Mouse (Mus musculus) forebrain, embryonic 15.5 days (tissue): Measurements from ENCODE around the gene Rasgrf1. TPM values are rescaled to one million over a fixed set of nuclear protein-coding genes. Genes with fewer than 3 reads are reported as not detected.
A peak's percentile ranks its signal among the peaks of the same experiment; 100 is the strongest.

Source experiments
- ATAC-seq: fragments of 200-750 bp; cut with Nextera tagmentation; replicated peaks from 2 replicates; pipeline ENCODE4 v1.8.0; 2017; ENCODE audit warnings: mild to moderate bottlenecking, moderate TSS enrichment, moderate library complexity
- H3K27ac ChIP-seq: fragments of 300-500 bp; sonication (generic); replicated peaks from 2 replicates; pipeline ENCODE4 v1.5.1; 2015; ENCODE audit warnings: mild to moderate bottlenecking, inconsistent platforms
- H3K27me3 ChIP-seq: fragments of 300-500 bp; sonication (generic); 2 replicates; pipeline ENCODE4 v1.6.1; 2015; ENCODE audit warnings: inconsistent platforms
- H3K36me3 ChIP-seq: fragments of 300-500 bp; sonication (generic); 2 replicates; pipeline ENCODE4 v1.6.1; 2015; ENCODE audit warnings: mild to moderate bottlenecking, inconsistent platforms
- H3K4me1 ChIP-seq: fragments of 300-500 bp; sonication (generic); 2 replicates; pipeline ENCODE4 v1.6.1; 2015; ENCODE audit warnings: inconsistent platforms
- H3K4me2 ChIP-seq: fragments of 300-500 bp; sonication (generic); replicated peaks from 2 replicates; pipeline ENCODE4 v1.6.1; 2015; ENCODE audit warnings: mild to moderate bottlenecking, inconsistent platforms
- H3K4me3 ChIP-seq: fragments of 300-500 bp; sonication (generic); 2 replicates; pipeline ENCODE4 v1.5.1; 2015; ENCODE audit warnings: mild to moderate bottlenecking, inconsistent platforms
- H3K9ac ChIP-seq: fragments of 300-500 bp; sonication (generic); replicated peaks from 2 replicates; pipeline ENCODE4 v1.6.1; 2015; ENCODE audit warnings: mild to moderate bottlenecking, inconsistent platforms
- H3K9me3 ChIP-seq: fragments of 300-500 bp; sonication (generic); 2 replicates; pipeline ENCODE4 v1.6.1; 2016; ENCODE audit warnings: inconsistent platforms
- WGBS: fragments of 180-500 bp; shearing (Covaris S2); methylation state at CpG from one replicate; pipeline ENCODE4 v1.1.7; 2015; ENCODE audit warnings: mixed read lengths; 5-methylcytosine and 5-hydroxymethylcytosine counted together
- polyA plus RNA-seq: library from polyadenylated mRNA; unstranded; fragments of >200 nt; fragmentation: Nextera tagmentation; extraction: Ambion mirVana; gene quantifications from 2 replicates; pipeline ENCODE4 v1.2.1, GENCODE M21; 2015

Gene Rasgrf1
- polyA plus RNA-seq, 1 experiment from 2014 or later: 6.1 TPM

- H3K27me3 ChIP-seq: no peaks in the 10 kb centered on the region
- no peak overlapping the region for H3K4me2 ChIP-seq
- WGBS: 58% methylated on average over 10 of the region's 10 CpGs
- H3K4me1 ChIP-seq: peaks cover 9% of the 10 kb centered on the region
- H3K36me3 ChIP-seq: no peaks in the 10 kb centered on the region
- peak overlapping the region; percentile 66 for H3K27ac ChIP-seq
- no peak overlapping the region for H3K4me3 ChIP-seq
- H3K9ac ChIP-seq: no peak overlapping the region
- peak; percentile 70 for ATAC-seq
- no peaks in the 10 kb centered on the region for H3K9me3 ChIP-seq
Observed at GRCm38 (mm10) chr9:89974463-89974931, 64.8 kb downstream of the Rasgrf1 start.

GRCm38 (mm10) chr9:89976366-89976940 lies 66.7 kb downstream of the Rasgrf1 start:
- no peaks in the 10 kb centered on the region for H3K9me3 ChIP-seq
- H3K36me3 ChIP-seq: no peaks in the 10 kb centered on the region
- no peaks in the 10 kb centered on the region for H3K27me3 ChIP-seq
- peaks cover 9% of the 10 kb centered on the region for H3K4me1 ChIP-seq
- no peak overlapping the region for H3K27ac ChIP-seq
- no peak overlapping the region for H3K4me3 ChIP-seq
- 77% methylated on average over 6 of the region's 6 CpGs for WGBS
- no peak overlapping the region for H3K9ac ChIP-seq
- H3K4me2 ChIP-seq: no peak overlapping the region
- no peak for ATAC-seq

- Histone ChIP-seq H3K36me3 (no peaks in the 10 kb centered on the region), H3K4me3 (no peak overlapping the region), H3K9me3 (no peaks in the 10 kb centered on the region), H3K4me1 (peaks cover 5% of the 10 kb centered on the region), H3K4me2 (no peak overlapping the region), H3K9ac (no peak overlapping the region), H3K27me3 (no peaks in the 10 kb centered on the region), H3K27ac (no peak overlapping the region)
- 40% methylated on average over 3 of the region's 3 CpGs for WGBS
- no peak for ATAC-seq
Observed at GRCm38 (mm10) chr9:89979248-89979647, 69.5 kb downstream of the Rasgrf1 start.

- Histone ChIP-seq H3K4me1 (no peaks in the 10 kb centered on the region), H3K4me3 (no peak overlapping the region), H3K4me2 (no peak overlapping the region), H3K9me3 (no peaks in the 10 kb centered on the region), H3K27ac (no peak overlapping the region), H3K27me3 (no peaks in the 10 kb centered on the region), H3K9ac (no peak overlapping the region), H3K36me3 (no peaks in the 10 kb centered on the region)
- ATAC-seq: no peak
- WGBS: 88% methylated on average over 1 of the region's 1 CpGs
Observed at GRCm38 (mm10) chr9:89982256-89982655, 72.5 kb downstream of the Rasgrf1 start.

GRCm38 (mm10) chr9:89988053-89988452 lies 78.3 kb downstream of the Rasgrf1 start:
- Histone ChIP-seq H3K4me2 (no peak overlapping the region), H3K36me3 (no peaks in the 10 kb centered on the region), H3K9ac (no peak overlapping the region), H3K4me1 (no peaks in the 10 kb centered on the region), H3K9me3 (no peaks in the 10 kb centered on the region), H3K4me3 (no peak overlapping the region), H3K27ac (no peak overlapping the region), H3K27me3 (no peaks in the 10 kb centered on the region)
- ATAC-seq: no peak
- 85% methylated on average over 3 of the region's 3 CpGs for WGBS

- no peaks in the 10 kb centered on the region for H3K36me3 ChIP-seq
- WGBS: 88% methylated on average over 10 of the region's 10 CpGs
- no peak for ATAC-seq
Observed at GRCm38 (mm10) chr9:89988811-89989528, 79.3 kb downstream of the Rasgrf1 start.

GRCm38 (mm10) chr9:90006432-90006831 lies 96.7 kb downstream of the Rasgrf1 start:
- 94% methylated on average over 3 of the region's 3 CpGs for WGBS
- no peak overlapping the region for H3K4me2 ChIP-seq
- H3K9me3 ChIP-seq: no peaks in the 10 kb centered on the region
- ATAC-seq: no peak
- no peaks in the 10 kb centered on the region for H3K27me3 ChIP-seq
- H3K36me3 ChIP-seq: no peaks in the 10 kb centered on the region
- H3K27ac ChIP-seq: no peak overlapping the region
- no peaks in the 10 kb centered on the region for H3K4me1 ChIP-seq
- no peak overlapping the region for H3K4me3 ChIP-seq
- no peak overlapping the region for H3K9ac ChIP-seq

More at GRCm38 (mm10) chr9:89988811-89989528, 79.3 kb downstream of the Rasgrf1 start:
- Histone ChIP-seq H3K27ac (no peak overlapping the region), H3K4me1 (no peaks in the 10 kb centered on the region), H3K27me3 (no peaks in the 10 kb centered on the region), H3K9ac (no peak overlapping the region), H3K4me2 (no peak overlapping the region), H3K9me3 (no peaks in the 10 kb centered on the region), H3K4me3 (no peak overlapping the region)

- H3K36me3 ChIP-seq: no peaks in the 10 kb centered on the region
- 12% methylated on average over 2 of the region's 2 CpGs for WGBS
- no peak overlapping the region for H3K27ac ChIP-seq
- no peaks in the 10 kb centered on the region for H3K4me1 ChIP-seq
- no peak overlapping the region for H3K4me2 ChIP-seq
- no peaks in the 10 kb centered on the region for H3K9me3 ChIP-seq
- no peak for ATAC-seq
- H3K9ac ChIP-seq: no peak overlapping the region
- H3K27me3 ChIP-seq: no peaks in the 10 kb centered on the region
- no peak overlapping the region for H3K4me3 ChIP-seq
Observed at GRCm38 (mm10) chr9:90007094-90007493, 97.4 kb downstream of the Rasgrf1 start.

GRCm38 (mm10) chr9:90008138-90008537 lies 98.4 kb downstream of the Rasgrf1 start:
- no peaks in the 10 kb centered on the region for H3K4me1 ChIP-seq
- no peak overlapping the region for H3K27ac ChIP-seq
- H3K9me3 ChIP-seq: no peaks in the 10 kb centered on the region
- 84% methylated on average over 6 of the region's 6 CpGs for WGBS
- ATAC-seq: no peak
- no peak overlapping the region for H3K9ac ChIP-seq
- no peak overlapping the region for H3K4me3 ChIP-seq
- H3K36me3 ChIP-seq: no peaks in the 10 kb centered on the region
- no peaks in the 10 kb centered on the region for H3K27me3 ChIP-seq
- no peak overlapping the region for H3K4me2 ChIP-seq

GRCm38 (mm10) chr9:90011849-90012248 lies 102.1 kb downstream of the Rasgrf1 start:
- no peaks in the 10 kb centered on the region for H3K36me3 ChIP-seq
- H3K9ac ChIP-seq: no peak overlapping the region
- no peak overlapping the region for H3K27ac ChIP-seq
- no peaks in the 10 kb centered on the region for H3K27me3 ChIP-seq
- H3K4me1 ChIP-seq: no peaks in the 10 kb centered on the region
- H3K9me3 ChIP-seq: no peaks in the 10 kb centered on the region
- ATAC-seq: no peak
- no peak overlapping the region for H3K4me2 ChIP-seq
- H3K4me3 ChIP-seq: no peak overlapping the region
- 68% methylated on average over 2 of the region's 2 CpGs for WGBS

- Histone ChIP-seq H3K9me3 (no peaks in the 10 kb centered on the region), H3K9ac (no peak overlapping the region), H3K4me1 (no peaks in the 10 kb centered on the region), H3K36me3 (no peaks in the 10 kb centered on the region), H3K27ac (no peak overlapping the region), H3K27me3 (no peaks in the 10 kb centered on the region), H3K4me3 (no peak overlapping the region), H3K4me2 (no peak overlapping the region)
- 89% methylated on average over 3 of the region's 3 CpGs for WGBS
- no peak for ATAC-seq
Observed at GRCm38 (mm10) chr9:90014649-90015048, 104.9 kb downstream of the Rasgrf1 start.

GRCm38 (mm10) chr9:90016204-90016603 lies 106.5 kb downstream of the Rasgrf1 start:
- Histone ChIP-seq H3K4me1 (no peaks in the 10 kb centered on the region), H3K9me3 (no peaks in the 10 kb centered on the region), H3K9ac (no peak overlapping the region), H3K4me3 (no peak overlapping the region), H3K4me2 (no peak overlapping the region), H3K27me3 (no peaks in the 10 kb centered on the region), H3K36me3 (no peaks in the 10 kb centered on the region), H3K27ac (no peak overlapping the region)
- WGBS: 91% methylated on average over 6 of the region's 6 CpGs
- no peak for ATAC-seq

- no peak for ATAC-seq
- Histone ChIP-seq H3K9me3 (no peaks in the 10 kb centered on the region), H3K27ac (no peak overlapping the region), H3K27me3 (no peaks in the 10 kb centered on the region), H3K4me1 (no peaks in the 10 kb centered on the region), H3K4me2 (no peak overlapping the region), H3K4me3 (no peak overlapping the region), H3K36me3 (no peaks in the 10 kb centered on the region), H3K9ac (no peak overlapping the region)
- WGBS: 72% methylated on average over 6 of the region's 6 CpGs
Observed at GRCm38 (mm10) chr9:90020866-90021265, 111.2 kb downstream of the Rasgrf1 start.
